Mouse (Mus musculus) lung, postnatal 0 days (tissue): ENCODE results near the gene Lrcol1.

Experiments
- CTCF ChIP-seq: IDR thresholded peaks from 2 replicates; pipeline ENCODE4 v1.5.1; 2016; ENCODE audit warnings: antibody characterized with exemption, mild to moderate bottlenecking
- EP300 ChIP-seq: IDR thresholded peaks from 2 replicates; pipeline ENCODE4 v1.6.1; 2016; ENCODE audit warnings: antibody characterized with exemption, mild to moderate bottlenecking, control low read depth

- TF ChIP-seq CTCF (no peak), EP300 (no peak)
Observed at GRCm38 (mm10) chr5:110387332-110387731, 42.8 kb downstream of the Lrcol1 start.
